Mouse (Mus musculus): ENCODE measurements around the gene 1700025G04Rik.

- TF ChIP-seq CTCF (IDR thresholded peaks at IDR 0.05; ENCODE audit: low read depth) = no peak
- TF ChIP-seq EP300 (IDR thresholded peaks at IDR 0.05; ENCODE audit: low read depth) = no peak
Observed at GRCm38 (mm10) chr1:152000461-152000860, 89.5 kb downstream of the 1700025G04Rik start.

All from heart, postnatal 0 days (tissue).